Mouse (Mus musculus) liver, postnatal 0 days (tissue): ENCODE measurements at regions not wholly inside any gene's neighbourhood (a gene's known extent, or its start where the extent isn't known, plus 50 kb on each side); places are given as distances from the start of the nearest gene placed in this dataset.

ENCODE experiments used
- CTCF ChIP-seq: sonication (generic); IDR thresholded peaks from 2 replicates; pipeline ENCODE4 v1.5.1; 2016; ENCODE audit warnings: antibody characterized with exemption, low read depth
- EP300 ChIP-seq: IDR thresholded peaks from 2 replicates; pipeline ENCODE4 v1.6.1; 2016; ENCODE audit warnings: antibody characterized with exemption, low read depth, mild to moderate bottlenecking

DNA sequence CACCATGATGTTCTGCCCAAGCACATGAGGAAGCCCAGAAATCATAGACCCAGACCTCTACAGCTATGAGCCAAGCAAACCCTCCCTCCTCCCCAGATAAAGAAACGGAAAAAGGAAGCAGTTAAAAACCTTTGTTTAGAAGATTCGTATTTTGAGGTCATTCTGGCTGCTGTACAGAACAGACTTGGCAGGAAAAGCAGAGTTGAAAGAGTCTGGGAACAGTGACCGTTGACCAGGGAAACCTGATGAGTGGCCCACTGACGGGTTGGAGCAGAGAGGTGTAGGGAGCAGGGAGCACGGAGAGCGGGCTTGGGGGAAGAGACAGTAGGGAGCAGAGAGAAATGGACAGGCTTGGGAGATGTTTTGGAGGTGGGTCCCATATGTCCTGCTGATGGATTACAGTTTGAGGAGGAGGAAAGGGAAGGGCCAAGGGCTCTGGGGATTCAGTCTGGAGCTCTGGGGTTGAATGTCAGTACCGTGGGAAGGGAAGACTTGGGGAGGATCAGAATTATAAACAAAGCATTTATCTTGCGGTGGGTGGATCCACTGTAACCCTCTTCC, 191.2 kb downstream of the Rplp1 start:
- TF ChIP-seq CTCF (no peak), EP300 (no peak)
